Mouse (Mus musculus): ENCODE results near the gene Rab3d. TPM values are rescaled to one million over a fixed set of nuclear protein-coding genes. Genes with fewer than 3 reads are reported as not detected.

Gene Rab3d
- polyA plus RNA-seq, 1 experiment from 2014 or later = 8.4 TPM

DNA sequence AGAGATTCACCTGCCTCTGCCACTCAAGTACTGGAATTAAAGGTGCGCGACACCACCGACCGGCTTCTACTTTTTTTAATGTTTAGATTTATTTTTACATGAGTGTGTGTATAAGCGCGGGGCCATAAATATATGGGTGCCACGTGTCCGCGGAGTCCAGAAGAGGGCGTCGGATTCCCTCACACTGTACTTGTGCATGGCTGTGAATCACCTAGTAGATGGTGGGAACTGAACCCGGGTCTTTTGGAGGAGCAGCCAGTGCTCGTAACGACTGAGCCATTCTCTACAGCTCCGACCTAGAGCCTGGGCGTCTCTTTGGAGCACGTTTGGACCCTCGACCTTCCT is 37.2 kb upstream of the Rab3d start:
- H3K4me2 ChIP-seq = peak overlapping the region; percentile 76
- H3K36me3 ChIP-seq = peaks cover 31% of the 10 kb centered on the region
- DNase-seq (no peak), ATAC-seq (ENCODE audit: low read depth) (peak; percentile 66)
- peak overlapping the region; percentile 76 for H3K9ac ChIP-seq
- 1% methylated on average over 18 of the region's 18 CpGs for WGBS (ENCODE audit: insufficient replicate concordance)
- peak overlapping the region; percentile 73 for H3K4me3 ChIP-seq (replicated peaks)
- H3K4me1 ChIP-seq (replicated peaks) = peaks cover 46% of the 10 kb centered on the region
- H3K27ac ChIP-seq = peak overlapping the region; percentile 79
- H3K9me3 ChIP-seq (replicated peaks) = no peaks in the 10 kb centered on the region
- H3K27me3 ChIP-seq = no peaks in the 10 kb centered on the region

DNA sequence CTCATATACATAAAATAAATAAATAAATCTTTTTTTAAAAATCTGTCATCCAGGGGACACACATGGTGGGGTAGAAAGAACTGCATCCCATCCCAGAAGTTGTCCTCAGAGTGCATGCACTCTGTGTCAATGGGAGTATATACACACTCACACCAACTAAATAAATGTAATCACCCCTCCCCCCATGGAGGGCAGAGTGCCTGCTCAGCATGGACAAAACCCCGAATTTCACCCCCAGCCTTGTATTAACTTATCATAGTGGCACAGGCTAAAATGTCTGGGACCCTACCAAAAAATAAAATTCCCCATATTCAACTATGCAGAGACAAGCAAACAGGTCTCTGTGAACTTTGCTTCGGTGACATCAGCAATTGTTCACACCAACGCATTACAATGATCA is 36.6 kb upstream of the Rab3d start:
- Histone ChIP-seq H3K4me3 (replicated peaks) (peak overlapping the region; percentile 73), H3K9me3 (replicated peaks) (no peaks in the 10 kb centered on the region), H3K9ac (peak overlapping the region; percentile 76; the same call in 1 of the 2 replicates), H3K27me3 (no peaks in the 10 kb centered on the region), H3K36me3 (peaks cover 25% of the 10 kb centered on the region), H3K27ac (no peak overlapping the region), H3K4me1 (replicated peaks) (peaks cover 41% of the 10 kb centered on the region), H3K4me2 (peak overlapping the region; percentile 76)
- ATAC-seq (ENCODE audit: low read depth) (no peak), DNase-seq (no peak)
- WGBS (ENCODE audit: insufficient replicate concordance) = 61% methylated on average over 3 of the region's 3 CpGs

DNA sequence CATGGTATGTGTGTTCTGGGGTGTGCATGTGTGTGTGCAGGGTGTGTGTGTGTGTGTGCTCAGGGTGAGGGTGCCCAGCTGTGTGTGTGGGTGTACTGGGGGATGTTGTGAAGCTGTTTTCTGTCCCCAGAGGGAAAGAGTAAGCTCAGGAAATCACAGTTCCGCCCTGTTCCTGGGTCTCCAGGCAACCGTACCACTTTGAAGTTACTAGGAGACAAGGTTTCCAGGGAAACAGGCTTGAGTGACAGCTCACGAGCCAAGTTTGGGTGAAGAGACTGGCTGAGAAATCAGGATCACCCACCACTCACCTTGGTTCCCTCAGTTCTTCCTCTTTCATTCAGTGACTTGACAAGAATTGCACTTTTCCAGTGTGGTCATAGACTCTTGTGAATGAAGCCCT is 35.6 kb upstream of the Rab3d start:
- Histone ChIP-seq H3K27me3 (peaks cover 7% of the 10 kb centered on the region), H3K9ac (no peak overlapping the region), H3K4me2 (no peak overlapping the region), H3K27ac (no peak overlapping the region), H3K36me3 (peaks cover 15% of the 10 kb centered on the region), H3K4me3 (replicated peaks) (no peak overlapping the region), H3K4me1 (replicated peaks) (peaks cover 30% of the 10 kb centered on the region), H3K9me3 (replicated peaks) (no peaks in the 10 kb centered on the region)
- 26% methylated on average over 3 of the region's 3 CpGs for WGBS (ENCODE audit: insufficient replicate concordance)
- DNase-seq (no peak), ATAC-seq (ENCODE audit: low read depth) (no peak)

DNA sequence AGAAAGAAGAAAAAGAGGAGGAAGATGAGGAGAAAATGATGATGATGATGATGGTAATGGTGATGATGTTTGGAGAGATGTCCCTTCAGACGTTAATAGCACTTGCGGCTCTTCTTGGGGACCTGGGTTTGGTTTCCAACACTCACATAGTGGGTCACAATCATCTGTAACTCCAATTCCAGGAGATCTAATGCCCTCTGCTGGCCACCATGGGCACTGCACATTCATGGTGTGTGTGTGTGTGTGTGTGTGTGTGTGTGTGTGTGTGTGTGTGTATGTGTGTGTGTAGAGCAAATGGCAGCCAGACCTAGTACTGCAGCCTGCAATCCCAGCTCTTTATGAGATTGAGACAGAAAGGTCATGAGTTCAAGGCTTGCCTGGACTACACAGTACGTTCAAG is 34.0 kb upstream of the Rab3d start:
- H3K27me3 ChIP-seq = peaks cover 20% of the 10 kb centered on the region
- no peak overlapping the region for H3K9ac ChIP-seq
- no peak for ATAC-seq (ENCODE audit: low read depth)
- no peaks in the 10 kb centered on the region for H3K9me3 ChIP-seq (replicated peaks)
- peaks cover 30% of the 10 kb centered on the region for H3K4me1 ChIP-seq (replicated peaks)
- no peak overlapping the region for H3K4me3 ChIP-seq (replicated peaks)
- H3K4me2 ChIP-seq = no peak overlapping the region
- 61% methylated on average over 3 of the region's 3 CpGs for WGBS (ENCODE audit: insufficient replicate concordance)
- H3K27ac ChIP-seq = no peak overlapping the region
- H3K36me3 ChIP-seq = no peaks in the 10 kb centered on the region; the same call in 1 of the 2 replicates
- no peak for DNase-seq

DNA sequence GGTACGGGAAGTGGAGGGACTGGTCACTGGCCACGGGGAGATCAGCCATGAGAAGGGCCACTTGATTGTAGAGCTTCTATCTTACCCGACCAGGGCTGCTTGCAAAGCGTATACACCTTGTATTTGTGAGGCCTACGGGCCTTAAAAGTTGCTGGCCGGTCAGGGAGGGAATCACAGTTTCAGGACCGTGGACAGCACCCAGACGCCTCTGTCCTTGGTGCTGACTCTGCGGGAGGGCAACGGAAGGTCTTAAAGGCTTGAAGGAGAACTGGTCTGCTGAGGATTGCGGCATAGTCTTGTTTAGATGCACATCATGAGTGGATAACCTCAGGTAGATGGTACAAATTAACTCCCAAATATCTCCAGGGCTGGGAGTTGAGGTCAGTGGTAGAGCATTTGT is 32.3 kb upstream of the Rab3d start:
- Histone ChIP-seq H3K4me3 (replicated peaks) (no peak overlapping the region), H3K9ac (no peak overlapping the region), H3K4me1 (replicated peaks) (peaks cover 24% of the 10 kb centered on the region), H3K36me3 (no peaks in the 10 kb centered on the region), H3K9me3 (replicated peaks) (no peaks in the 10 kb centered on the region), H3K27me3 (peaks cover 31% of the 10 kb centered on the region), H3K27ac (no peak overlapping the region), H3K4me2 (no peak overlapping the region)
- WGBS (ENCODE audit: insufficient replicate concordance) = 15% methylated on average over 11 of the region's 11 CpGs
- ATAC-seq (ENCODE audit: low read depth) = no peak
- no peak for DNase-seq

DNA sequence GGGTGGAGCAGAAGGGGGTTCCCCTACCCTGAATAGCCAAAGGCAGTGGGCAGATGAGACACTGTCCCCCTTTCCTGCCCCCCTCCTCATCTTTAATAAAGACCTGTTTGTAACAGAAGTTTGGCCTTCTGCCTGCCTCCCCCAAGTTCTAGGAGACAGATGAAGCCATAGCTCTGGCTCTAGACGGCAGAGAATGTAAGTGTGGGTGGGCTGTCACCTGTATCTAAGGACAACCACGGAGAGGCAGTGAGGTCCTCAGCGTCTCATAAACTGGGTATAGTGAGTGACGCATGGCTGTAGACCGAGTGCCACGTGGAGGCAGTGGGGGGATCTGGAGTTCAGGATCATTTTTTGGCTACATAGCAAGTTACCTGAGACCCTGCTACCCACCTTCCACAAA is 30.8 kb upstream of the Rab3d start:
- Histone ChIP-seq H3K9me3 (replicated peaks) (no peaks in the 10 kb centered on the region), H3K27ac (no peak overlapping the region), H3K4me1 (replicated peaks) (peaks cover 24% of the 10 kb centered on the region), H3K27me3 (peaks cover 39% of the 10 kb centered on the region), H3K4me2 (no peak overlapping the region), H3K36me3 (no peaks in the 10 kb centered on the region), H3K4me3 (replicated peaks) (no peak overlapping the region), H3K9ac (no peak overlapping the region)
- 55% methylated on average over 6 of the region's 6 CpGs for WGBS (ENCODE audit: insufficient replicate concordance)
- no peak for ATAC-seq (ENCODE audit: low read depth)
- DNase-seq = no peak

DNA sequence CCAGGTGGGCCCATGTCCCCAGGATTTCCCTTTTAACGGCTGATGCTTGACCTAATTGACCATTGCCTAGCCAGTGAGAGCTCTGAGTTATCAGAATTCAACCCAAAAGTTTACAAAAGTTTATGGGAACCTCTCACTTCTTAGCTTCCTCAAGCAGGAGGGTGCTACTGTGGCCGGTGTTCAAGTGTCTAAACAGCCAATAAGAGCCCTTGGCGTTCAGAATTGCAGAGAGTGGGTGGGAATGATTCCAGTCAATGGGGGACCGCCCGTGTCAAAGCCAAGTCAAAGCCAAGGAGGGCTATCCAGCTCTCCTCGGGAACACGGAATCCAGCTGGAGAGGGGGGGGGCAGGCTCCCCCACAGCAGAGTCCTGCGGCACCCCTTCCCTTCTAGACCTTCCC is 30.2 kb upstream of the Rab3d start:
- Histone ChIP-seq H3K27ac (no peak overlapping the region), H3K4me3 (replicated peaks) (no peak overlapping the region), H3K9me3 (replicated peaks) (no peaks in the 10 kb centered on the region), H3K27me3 (peaks cover 45% of the 10 kb centered on the region), H3K9ac (no peak overlapping the region), H3K4me1 (replicated peaks) (peaks cover 25% of the 10 kb centered on the region), H3K36me3 (no peaks in the 10 kb centered on the region), H3K4me2 (no peak overlapping the region)
- no peak for ATAC-seq (ENCODE audit: low read depth)
- no peak for DNase-seq
- WGBS (ENCODE audit: insufficient replicate concordance) = 35% methylated on average over 8 of the region's 8 CpGs

DNA sequence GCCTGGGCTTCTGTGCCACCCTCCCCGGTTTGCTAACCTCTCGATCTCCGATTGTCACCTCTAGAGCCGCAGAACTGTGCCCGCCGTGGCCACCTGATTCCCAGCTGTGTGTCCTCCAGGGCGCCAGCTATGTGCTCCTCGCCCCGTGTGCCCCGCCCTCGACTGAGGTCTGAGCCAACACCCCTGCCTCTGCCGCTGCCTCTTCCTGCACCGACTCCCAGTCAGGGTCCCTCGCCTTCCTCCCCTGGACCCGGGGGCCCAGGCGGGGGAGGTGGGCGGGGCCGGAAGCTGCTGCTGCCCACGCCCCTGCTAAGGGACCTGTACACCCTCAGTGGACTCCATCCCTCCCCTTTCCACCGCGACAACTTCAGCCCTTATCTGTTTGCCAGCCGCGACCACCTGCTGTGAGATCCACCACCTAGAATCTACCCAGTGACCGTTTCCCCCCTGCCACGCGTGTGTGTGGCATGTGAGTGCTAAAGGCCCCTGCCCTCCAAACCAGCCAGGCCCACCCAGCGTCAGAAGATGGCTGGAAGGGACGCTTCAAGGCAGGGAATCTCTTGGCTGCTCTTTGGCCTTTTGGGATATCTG is 29.6 kb upstream of the Rab3d start:
- no peak overlapping the region for H3K9ac ChIP-seq
- 2% methylated on average over 28 of the region's 28 CpGs for WGBS (ENCODE audit: insufficient replicate concordance)
- DNase-seq (no peak), ATAC-seq (ENCODE audit: low read depth) (peak; percentile 53)
- H3K4me3 ChIP-seq (replicated peaks) = peak overlapping the region; percentile 23; the same call in 1 of the 2 replicates
- H3K27me3 ChIP-seq = peaks cover 45% of the 10 kb centered on the region
- no peak overlapping the region for H3K27ac ChIP-seq
- peak overlapping the region; percentile 43 for H3K4me2 ChIP-seq
- H3K9me3 ChIP-seq (replicated peaks) = no peaks in the 10 kb centered on the region
- peaks cover 25% of the 10 kb centered on the region for H3K4me1 ChIP-seq (replicated peaks)
- no peaks in the 10 kb centered on the region for H3K36me3 ChIP-seq

- no peak overlapping the region for H3K4me3 ChIP-seq (replicated peaks)
- H3K27ac ChIP-seq = no peak overlapping the region
- H3K4me1 ChIP-seq (replicated peaks) = peaks cover 25% of the 10 kb centered on the region
- 13% methylated on average over 23 of the region's 23 CpGs for WGBS (ENCODE audit: insufficient replicate concordance)
- 0 out of 2 replicates have a peak, but pooled peaks cover 2% of the 10 kb centered on the region for H3K36me3 ChIP-seq
- DNase-seq = no peak
- no peak for ATAC-seq (ENCODE audit: low read depth)
- no peak overlapping the region for H3K9ac ChIP-seq
- H3K9me3 ChIP-seq (replicated peaks) = no peaks in the 10 kb centered on the region
- H3K4me2 ChIP-seq = peak overlapping the region; percentile 21; the same call in 1 of the 2 replicates
- H3K27me3 ChIP-seq = peaks cover 45% of the 10 kb centered on the region
Observed at GRCm38 (mm10) chr9:21944267-21944666, 26.3 kb upstream of the Rab3d start.

- Histone ChIP-seq H3K36me3 (0 out of 2 replicates have a peak, but pooled peaks cover 2% of the 10 kb centered on the region), H3K9ac (no peak overlapping the region), H3K4me2 (no peak overlapping the region), H3K27ac (no peak overlapping the region), H3K4me3 (replicated peaks) (no peak overlapping the region), H3K27me3 (peaks cover 39% of the 10 kb centered on the region), H3K9me3 (replicated peaks) (no peaks in the 10 kb centered on the region), H3K4me1 (replicated peaks) (peaks cover 25% of the 10 kb centered on the region)
- ATAC-seq (ENCODE audit: low read depth) = no peak
- DNase-seq = no peak
- WGBS (ENCODE audit: insufficient replicate concordance) = 39% methylated on average over 12 of the region's 12 CpGs
Observed at GRCm38 (mm10) chr9:21943638-21944037, 25.6 kb upstream of the Rab3d start.

- H3K4me1 ChIP-seq (replicated peaks) = peaks cover 23% of the 10 kb centered on the region
- H3K27me3 ChIP-seq = peaks cover 33% of the 10 kb centered on the region
- H3K36me3 ChIP-seq = 0 out of 2 replicates have a peak, but pooled peaks cover 2% of the 10 kb centered on the region
- H3K4me2 ChIP-seq = no peak overlapping the region
- H3K27ac ChIP-seq = no peak overlapping the region
- H3K9ac ChIP-seq = no peak overlapping the region
- DNase-seq (no peak), ATAC-seq (ENCODE audit: low read depth) (no peak)
- no peaks in the 10 kb centered on the region for H3K9me3 ChIP-seq (replicated peaks)
- WGBS (ENCODE audit: insufficient replicate concordance) = 64% methylated on average over 10 of the region's 12 CpGs
- H3K4me3 ChIP-seq (replicated peaks) = no peak overlapping the region
Observed at GRCm38 (mm10) chr9:21943046-21943445, 25.1 kb upstream of the Rab3d start.

DNA sequence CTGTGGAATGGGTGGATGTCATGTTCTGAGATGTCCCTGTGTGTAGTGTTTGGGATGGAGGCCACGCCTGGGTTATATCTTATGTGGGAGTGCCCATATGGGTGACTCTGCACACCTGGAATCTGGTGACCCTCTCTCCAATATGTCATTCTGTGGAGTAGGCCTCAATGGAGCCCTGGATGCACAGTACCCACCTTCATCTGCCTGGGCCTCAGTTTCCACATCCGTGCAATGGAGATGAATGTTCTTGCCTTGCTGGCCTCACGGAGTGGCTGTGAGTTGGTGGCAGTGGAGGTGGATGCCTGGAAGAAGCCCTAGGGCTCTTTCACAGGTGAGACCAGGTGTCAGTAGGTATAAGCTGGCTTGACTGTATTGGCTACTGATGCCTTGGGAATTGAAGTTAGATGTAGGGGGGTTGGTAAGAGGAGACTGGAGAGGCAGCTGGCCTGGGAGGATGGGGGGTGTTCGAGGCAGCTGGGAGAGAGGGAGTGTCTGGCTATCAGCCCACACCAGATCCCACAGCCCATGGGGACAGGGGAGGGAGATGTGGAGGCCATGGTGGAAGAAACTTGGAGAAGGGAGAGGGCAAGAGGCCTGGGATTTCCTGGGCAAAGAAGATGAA is 20.4 kb upstream of the Rab3d start:
- Histone ChIP-seq H3K27ac (no peak overlapping the region), H3K4me3 (replicated peaks) (no peak overlapping the region), H3K9ac (no peak overlapping the region), H3K4me2 (no peak overlapping the region), H3K4me1 (replicated peaks) (peaks cover 13% of the 10 kb centered on the region), H3K36me3 (0 out of 2 replicates have a peak, but pooled peaks cover 2% of the 10 kb centered on the region), H3K9me3 (replicated peaks) (no peaks in the 10 kb centered on the region), H3K27me3 (peaks cover 17% of the 10 kb centered on the region)
- 69% methylated on average over 4 of the region's 4 CpGs for WGBS (ENCODE audit: insufficient replicate concordance)
- no peak for DNase-seq
- no peak for ATAC-seq (ENCODE audit: low read depth)

Measured in liver, embryonic 13.5 days (tissue).